Mouse (Mus musculus): ENCODE results near the gene Olfr1484. TPM values are rescaled to one million over a fixed set of nuclear protein-coding genes. Genes with fewer than 3 reads are reported as not detected.

Gene Olfr1484
- not detected for polyA plus RNA-seq (2015; fragmentation: Illumina TruSeq; extraction: RNeasy Lipid Tissue Mini Kit (QIAGEN cat#74804); ENCODE audit: low read depth, low replicate concordance)

GRCm38 (mm10) chr19:13583211-13583610 is at the start of gene Olfr1484:
Gene Olfr1484, plus strand, starts transcription at chr19:13583511.

GRCm38 (mm10) chr19:13617075-13617474 is 33.8 kb downstream of the Olfr1484 start, which contains the start of gene Olfr1487:
Gene Olfr1487, plus strand, starts transcription at chr19:13617375.

GRCm38 (mm10) chr19:13631321-13631720 is 48.0 kb downstream of the Olfr1484 start, which contains the start of gene Olfr1489:
Gene Olfr1489, plus strand, starts transcription at chr19:13631621.

Other genes starting within 250 kb of the Olfr1484 start
- not detected for gene Olfr1466, start 244.6 kb upstream of the Olfr1484 start, polyA plus RNA-seq (2015; fragmentation: Illumina TruSeq; extraction: RNeasy Lipid Tissue Mini Kit (QIAGEN cat#74804); ENCODE audit: low read depth, low replicate concordance)
- gene Olfr1467, start 221.3 kb upstream of the Olfr1484 start, polyA plus RNA-seq (2015; fragmentation: Illumina TruSeq; extraction: RNeasy Lipid Tissue Mini Kit (QIAGEN cat#74804); ENCODE audit: low read depth, low replicate concordance) = not detected
- gene Olfr1469, start 175.7 kb upstream of the Olfr1484 start, polyA plus RNA-seq (2015; fragmentation: Illumina TruSeq; extraction: RNeasy Lipid Tissue Mini Kit (QIAGEN cat#74804); ENCODE audit: low read depth, low replicate concordance) = not detected
- not detected for gene Olfr1471, start 140.1 kb upstream of the Olfr1484 start, polyA plus RNA-seq (2015; fragmentation: Illumina TruSeq; extraction: RNeasy Lipid Tissue Mini Kit (QIAGEN cat#74804); ENCODE audit: low read depth, low replicate concordance)
- gene Olfr1472, start 127.4 kb upstream of the Olfr1484 start, polyA plus RNA-seq (2015; fragmentation: Illumina TruSeq; extraction: RNeasy Lipid Tissue Mini Kit (QIAGEN cat#74804); ENCODE audit: low read depth, low replicate concordance) = not detected
- not detected for gene Olfr1474, start 113.9 kb upstream of the Olfr1484 start, polyA plus RNA-seq (2015; fragmentation: Illumina TruSeq; extraction: RNeasy Lipid Tissue Mini Kit (QIAGEN cat#74804); ENCODE audit: low read depth, low replicate concordance)
- gene Olfr1475, start 103.3 kb upstream of the Olfr1484 start, polyA plus RNA-seq (2015; fragmentation: Illumina TruSeq; extraction: RNeasy Lipid Tissue Mini Kit (QIAGEN cat#74804); ENCODE audit: low read depth, low replicate concordance) = not detected
- not detected for gene Olfr1477, start 83.0 kb upstream of the Olfr1484 start, polyA plus RNA-seq (2015; fragmentation: Illumina TruSeq; extraction: RNeasy Lipid Tissue Mini Kit (QIAGEN cat#74804); ENCODE audit: low read depth, low replicate concordance)
- not detected for gene Olfr1480, start 55.6 kb upstream of the Olfr1484 start, polyA plus RNA-seq (2015; fragmentation: Illumina TruSeq; extraction: RNeasy Lipid Tissue Mini Kit (QIAGEN cat#74804); ENCODE audit: low read depth, low replicate concordance)
- gene Olfr1487, start 33.9 kb downstream of the Olfr1484 start, polyA plus RNA-seq (2015; fragmentation: Illumina TruSeq; extraction: RNeasy Lipid Tissue Mini Kit (QIAGEN cat#74804); ENCODE audit: low read depth, low replicate concordance) = not detected
- not detected for gene Olfr1489, start 48.1 kb downstream of the Olfr1484 start, polyA plus RNA-seq (2015; fragmentation: Illumina TruSeq; extraction: RNeasy Lipid Tissue Mini Kit (QIAGEN cat#74804); ENCODE audit: low read depth, low replicate concordance)
- gene Olfr1490, start 67.6 kb downstream of the Olfr1484 start, polyA plus RNA-seq (2015; fragmentation: Illumina TruSeq; extraction: RNeasy Lipid Tissue Mini Kit (QIAGEN cat#74804); ENCODE audit: low read depth, low replicate concordance) = not detected
- gene Olfr1491, start 113.8 kb downstream of the Olfr1484 start, polyA plus RNA-seq (2015; fragmentation: Illumina TruSeq; extraction: RNeasy Lipid Tissue Mini Kit (QIAGEN cat#74804); ENCODE audit: low read depth, low replicate concordance) = not detected
- not detected for gene Olfr1493-ps1, start 139.8 kb downstream of the Olfr1484 start, polyA plus RNA-seq (2015; fragmentation: Illumina TruSeq; extraction: RNeasy Lipid Tissue Mini Kit (QIAGEN cat#74804); ENCODE audit: low read depth, low replicate concordance)
- gene Olfr1494, start 156.2 kb downstream of the Olfr1484 start, polyA plus RNA-seq (2015; fragmentation: Illumina TruSeq; extraction: RNeasy Lipid Tissue Mini Kit (QIAGEN cat#74804); ENCODE audit: low read depth, low replicate concordance) = not detected
- gene Olfr1495, start 181.1 kb downstream of the Olfr1484 start, polyA plus RNA-seq (2015; fragmentation: Illumina TruSeq; extraction: RNeasy Lipid Tissue Mini Kit (QIAGEN cat#74804); ENCODE audit: low read depth, low replicate concordance) = not detected
- gene Olfr1496, start 194.4 kb downstream of the Olfr1484 start, polyA plus RNA-seq (2015; fragmentation: Illumina TruSeq; extraction: RNeasy Lipid Tissue Mini Kit (QIAGEN cat#74804); ENCODE audit: low read depth, low replicate concordance) = not detected
- not detected for gene Olfr1497, start 214.7 kb downstream of the Olfr1484 start, polyA plus RNA-seq (2015; fragmentation: Illumina TruSeq; extraction: RNeasy Lipid Tissue Mini Kit (QIAGEN cat#74804); ENCODE audit: low read depth, low replicate concordance)
- not detected for gene Olfr1499, start 235.9 kb downstream of the Olfr1484 start, polyA plus RNA-seq (2015; fragmentation: Illumina TruSeq; extraction: RNeasy Lipid Tissue Mini Kit (QIAGEN cat#74804); ENCODE audit: low read depth, low replicate concordance)
- gene Olfr1500, start 247.0 kb downstream of the Olfr1484 start, polyA plus RNA-seq (2015; fragmentation: Illumina TruSeq; extraction: RNeasy Lipid Tissue Mini Kit (QIAGEN cat#74804); ENCODE audit: low read depth, low replicate concordance) = not detected